Mouse (Mus musculus): ENCODE measurements around the gene Ramp3. TPM values are rescaled to one million over a fixed set of nuclear protein-coding genes. Genes with fewer than 3 reads are reported as not detected.

Ramp3 gene
- total RNA-seq, 2 experiments from 2014 or later, result 5.4 to 6.8 TPM

- no peak for DNase-seq (ENCODE audit: low spot score in 2 of 2)
These were observed 68.6 kb downstream of the Ramp3 start for GRCm38 (mm10) chr11:6726921-6727320.

Other genes starting within 250 kb of the Ramp3 start
- 1,000 to 10,000 TPM; 2,229 to 2,426 TPM for gene Ppia, start 243.1 kb upstream of the Ramp3 start, total RNA-seq (2021)
- 10 to 100 TPM; 48.5 to 53.6 TPM for gene H2afv, start 214.1 kb upstream of the Ramp3 start, total RNA-seq (2021)
- 100 to 1,000 TPM; 249 to 250 TPM for gene Purb, start 182.6 kb upstream of the Ramp3 start, total RNA-seq (2021)
- under 1 TPM; 0.25 to 0.49 TPM for gene Myo1g, start 137.6 kb upstream of the Ramp3 start, total RNA-seq (2021)
- 10 to 100 TPM; 52.4 to 57.9 TPM for gene Ccm2, start 111.6 kb upstream of the Ramp3 start, total RNA-seq (2021)
- 10 to 100 TPM; 68.6 to 75.4 TPM for gene Nacad, start 52.5 kb upstream of the Ramp3 start, total RNA-seq (2021)
- 10 to 100 TPM; 52.8 to 53.3 TPM for gene Tbrg4, start 32.5 kb upstream of the Ramp3 start, total RNA-seq (2021)
- not detected for gene Wap, start 19.9 kb upstream of the Ramp3 start, total RNA-seq (2021)
- gene Gm11983, start 179.1 kb downstream of the Ramp3 start, total RNA-seq (2021), result not detected

Measured in layer of hippocampus, postnatal 10 days (tissue).